Mouse (Mus musculus) testis, postnatal 14 days (tissue): ENCODE results near the gene Dcaf10.
A peak's percentile ranks its signal among the peaks of the same experiment; 100 is the strongest.
"Not testable (repeated sequence)": the region's sequence is repeated elsewhere in the genome, so short reads cannot be mapped to it uniquely, and the experiment has no call there.

Source experiments
- DNase-seq: peaks from one replicate; pipeline ENCODE4 v3.0.0; 2021; ENCODE audit warnings: low spot score

Dcaf10 gene

DNA sequence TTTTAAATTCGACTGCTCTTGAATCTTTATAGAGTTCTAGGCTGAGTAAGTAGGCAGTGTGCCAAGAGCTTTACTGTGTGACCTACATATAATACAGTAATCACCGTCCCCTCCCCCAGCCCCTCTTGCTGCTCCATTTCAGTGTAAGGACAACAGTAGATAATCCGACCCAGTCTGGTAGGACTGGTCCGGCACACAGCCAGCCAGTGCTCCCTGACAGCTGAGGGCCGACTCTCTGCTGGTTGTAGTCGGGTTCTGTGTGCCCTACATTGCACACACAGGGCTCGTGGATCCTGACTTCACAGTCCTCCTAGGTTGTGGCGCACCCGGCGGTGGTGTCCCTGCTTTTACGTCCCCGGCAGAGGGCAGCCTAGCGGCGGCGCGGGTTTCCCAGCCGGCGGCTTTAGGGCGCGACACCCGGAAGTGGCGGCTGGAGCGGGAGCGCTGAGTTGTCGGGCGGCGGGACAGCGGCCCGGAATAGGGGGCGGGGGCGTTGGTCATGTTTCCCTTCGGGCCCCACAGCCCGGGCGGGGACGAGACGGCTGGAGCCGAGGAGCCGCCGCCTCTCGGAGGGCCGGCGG, at the start of gene Dcaf10:
TSS of gene Dcaf10 (plus strand) at position 433 of the 581 bp plus-strand sequence.
- DNase-seq, result peak; percentile 92

DNA sequence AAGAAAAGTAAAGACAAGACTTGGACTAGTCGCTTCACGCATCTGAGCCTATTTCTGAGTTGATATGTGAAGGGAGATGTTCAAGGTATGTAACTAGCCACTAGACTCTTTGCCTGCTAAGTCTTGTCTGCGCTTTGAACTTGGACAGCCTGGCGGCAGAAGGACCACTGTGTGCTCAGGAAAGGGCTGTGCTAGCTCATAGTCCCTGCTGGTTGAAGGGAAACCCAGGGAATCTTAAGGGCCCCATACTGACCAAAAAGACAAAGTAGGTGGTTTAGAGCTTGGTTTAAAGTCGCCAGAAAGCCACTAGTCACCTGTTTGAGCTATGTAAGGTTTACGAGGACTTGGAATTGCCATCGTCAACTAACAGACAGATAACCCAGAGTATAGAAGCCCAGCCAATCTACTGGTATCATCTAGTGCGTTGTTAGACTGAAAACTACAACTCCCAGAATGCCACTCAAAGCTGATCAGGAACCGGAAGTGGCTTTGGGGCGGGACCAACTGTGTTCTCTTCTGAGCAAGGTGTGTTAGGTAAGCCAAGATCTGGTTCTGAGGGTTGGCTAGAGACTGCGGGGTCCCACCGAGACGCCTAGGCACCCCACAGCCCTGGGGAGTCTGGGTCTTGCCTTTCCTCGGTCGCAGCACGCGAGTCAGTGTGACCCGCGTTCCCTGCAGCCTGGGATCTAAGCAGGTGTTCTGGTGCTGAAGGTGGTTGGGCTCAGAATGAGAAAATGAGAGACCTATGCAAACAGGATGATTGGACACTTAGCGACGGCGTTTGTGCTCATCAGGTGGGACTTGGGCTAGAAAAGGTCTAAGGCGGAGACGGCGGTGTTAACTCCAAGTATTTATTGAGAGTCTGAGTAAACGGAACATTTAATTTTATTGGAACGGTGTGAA, 45.0 kb upstream of the Dcaf10 start, which contains the start of gene Trmt10b:
TSS of gene Trmt10b (plus strand) at position 466 of the 903 bp plus-strand sequence.
- peak; percentile 76 for DNase-seq

DNA sequence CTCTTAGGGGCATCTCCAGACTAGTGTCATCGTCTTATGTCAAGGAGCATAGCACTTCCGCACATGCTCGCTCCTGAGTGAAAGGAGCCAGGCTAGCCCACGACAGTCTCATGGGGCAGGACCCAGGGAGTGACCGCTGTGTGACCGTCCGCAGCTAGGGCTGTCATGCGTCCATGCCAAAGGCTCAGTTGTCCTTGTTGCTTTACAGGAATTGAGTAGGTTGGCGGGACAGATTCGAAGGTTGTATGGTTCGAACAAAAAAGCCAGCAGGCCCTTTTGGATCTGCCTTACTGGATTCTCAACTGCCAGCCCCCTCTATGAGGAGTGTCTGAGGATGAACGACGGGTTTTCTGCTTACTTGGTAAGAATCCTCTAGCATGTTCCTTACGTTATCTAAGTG, 36.4 kb upstream of the Dcaf10 start:
- no peak for DNase-seq

DNA sequence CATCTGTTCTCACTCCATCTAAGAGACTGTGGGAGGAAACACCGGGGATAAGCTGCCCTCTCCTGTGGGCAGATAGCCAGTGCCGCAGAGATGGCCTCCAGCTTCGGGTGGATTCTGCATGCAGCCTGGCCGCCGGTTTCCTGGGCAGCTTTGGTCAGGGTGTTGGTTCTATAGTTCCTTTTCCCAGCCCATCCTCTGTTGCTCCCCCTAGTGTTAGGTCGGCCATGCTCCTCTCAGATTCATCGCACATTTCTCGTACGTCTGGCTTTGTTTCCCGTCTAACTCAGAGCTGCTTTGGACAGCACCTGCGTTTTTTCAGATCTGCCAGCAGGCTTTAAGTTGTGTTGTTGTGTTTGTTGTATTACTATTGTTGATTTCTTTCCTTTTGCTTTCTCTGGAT, 33.9 kb upstream of the Dcaf10 start:
- DNase-seq, result no peak

DNA sequence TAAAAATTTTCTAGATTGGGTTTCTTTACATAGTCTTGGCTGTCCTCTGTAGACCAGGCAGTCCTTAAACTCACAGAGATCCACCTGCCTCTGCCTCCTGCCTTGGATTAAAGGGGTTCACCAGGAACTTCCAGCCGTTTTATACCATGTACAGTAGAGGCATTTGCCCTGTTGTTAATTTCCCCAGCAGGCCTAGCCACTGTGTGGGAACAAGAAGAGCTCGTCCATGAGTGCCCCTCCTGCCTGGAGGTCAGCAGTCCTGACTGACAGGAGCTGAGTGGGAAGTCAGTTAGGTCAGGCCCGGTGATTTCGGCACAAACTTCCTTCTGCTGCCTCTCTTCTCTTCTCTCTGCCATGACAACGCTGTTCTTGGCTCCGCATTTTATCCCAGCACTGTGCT, 33.3 kb upstream of the Dcaf10 start:
- no peak for DNase-seq

DNA sequence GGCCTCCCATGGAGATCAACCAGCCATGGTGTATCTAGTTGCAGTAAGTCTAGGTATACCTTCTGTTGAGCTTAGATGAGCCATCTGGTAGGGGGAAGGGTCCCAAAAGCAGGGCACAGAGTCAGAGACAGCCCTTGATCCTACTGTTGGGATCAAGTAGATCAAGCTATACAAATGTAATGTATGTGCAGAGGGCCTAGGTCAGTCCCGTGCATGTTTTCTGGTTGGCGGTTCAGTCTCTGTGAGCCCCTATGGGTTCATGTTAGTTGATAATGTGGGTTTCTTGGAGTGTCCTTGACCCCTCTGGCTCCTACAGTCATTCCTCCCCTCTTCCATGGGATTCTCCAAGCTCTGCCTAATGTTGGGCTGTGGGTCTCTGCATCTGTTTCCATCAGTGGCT, 30.8 kb upstream of the Dcaf10 start:
- no peak for DNase-seq

DNA sequence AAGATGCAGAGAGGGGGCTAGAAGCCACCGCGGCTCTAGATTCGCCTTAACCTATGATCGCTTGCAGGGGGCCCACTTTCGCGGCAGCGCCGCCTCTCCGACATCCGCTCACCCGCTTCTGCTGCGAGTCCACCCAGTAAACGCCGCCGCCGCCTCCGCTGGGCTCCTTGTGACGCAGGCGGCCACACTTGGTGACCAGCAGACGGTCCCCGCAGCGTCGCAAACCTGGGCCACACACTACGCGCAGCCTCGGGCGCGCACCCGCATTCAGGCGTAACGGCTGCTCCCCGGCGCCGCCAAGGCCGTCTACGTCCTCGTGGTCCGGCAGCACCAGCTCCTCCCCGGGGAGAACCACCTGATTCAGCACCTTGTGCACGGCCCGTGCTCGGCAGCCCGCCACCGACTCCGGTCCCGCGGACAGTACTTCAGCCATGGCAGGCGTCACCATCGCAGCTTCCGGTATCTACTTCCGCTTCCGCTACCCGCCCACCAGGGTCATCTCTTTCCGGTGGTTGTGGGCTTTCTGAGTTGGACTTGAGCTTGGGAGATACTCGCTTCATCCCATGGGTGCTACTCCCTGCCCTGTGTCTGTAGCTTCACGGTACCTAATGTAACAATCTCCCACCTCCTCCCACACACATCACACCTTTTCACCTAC, 21.6 kb upstream of the Dcaf10 start:
- peak; percentile 86 for DNase-seq

DNA sequence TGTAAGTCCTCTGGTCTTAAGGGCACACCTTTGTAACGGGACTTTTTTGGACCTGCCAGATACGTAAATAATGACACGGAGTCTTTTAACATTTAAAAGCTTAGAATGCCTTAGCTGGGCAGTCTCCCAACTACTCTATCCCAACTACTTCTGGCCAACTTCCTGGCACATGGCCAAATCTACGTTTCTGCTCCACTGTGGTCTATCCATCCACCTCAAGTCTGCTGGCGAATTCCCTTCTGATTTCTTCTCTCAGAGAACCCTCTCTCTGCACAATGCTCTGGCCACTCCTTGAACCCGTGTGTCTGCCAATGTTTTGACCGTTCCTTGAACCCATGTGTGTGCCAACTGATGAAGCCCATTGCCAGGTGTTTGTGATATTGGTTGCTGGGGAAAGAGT, 10.8 kb upstream of the Dcaf10 start:
- DNase-seq, result no peak

DNA sequence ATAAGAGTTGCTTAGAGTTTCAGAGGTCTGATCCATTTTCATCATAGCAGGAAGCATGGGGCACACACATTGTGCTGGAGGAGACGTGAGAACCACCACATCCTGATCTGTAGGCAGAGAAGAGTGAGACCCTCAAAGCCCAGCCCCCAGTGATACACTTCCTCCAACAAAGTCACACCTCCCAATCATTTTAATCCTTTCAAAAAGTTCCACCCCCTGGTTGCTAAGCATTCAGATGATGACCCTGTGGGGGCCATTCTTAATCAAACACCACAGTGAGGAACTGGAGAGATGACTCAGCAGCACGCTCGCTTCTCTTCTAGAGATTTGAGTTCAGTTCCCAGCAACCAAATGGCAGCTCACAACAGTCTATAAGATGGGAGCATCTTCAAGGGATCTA, 9.4 kb upstream of the Dcaf10 start:
- no peak for DNase-seq

DNA sequence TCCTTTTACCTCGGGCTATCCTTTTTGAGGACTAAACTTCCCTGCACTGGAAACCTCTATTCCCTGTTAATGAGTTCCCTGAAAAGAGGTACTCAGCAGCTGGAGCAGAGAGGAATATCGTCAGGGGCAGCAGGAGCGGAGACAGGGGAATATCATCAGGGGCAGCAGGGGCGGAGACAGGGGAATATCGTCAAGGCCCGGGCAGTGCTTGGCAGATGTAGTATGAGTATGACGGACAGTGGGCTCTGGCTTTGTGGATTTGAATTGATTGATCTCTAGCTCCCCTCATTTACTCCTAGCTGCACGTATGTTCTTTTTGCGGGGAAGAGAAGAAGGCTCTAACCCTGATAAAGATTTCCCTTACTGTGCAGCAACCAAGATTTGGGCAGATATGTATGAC, 675 bp upstream of the Dcaf10 start:
- DNase-seq, result no peak

DNA sequence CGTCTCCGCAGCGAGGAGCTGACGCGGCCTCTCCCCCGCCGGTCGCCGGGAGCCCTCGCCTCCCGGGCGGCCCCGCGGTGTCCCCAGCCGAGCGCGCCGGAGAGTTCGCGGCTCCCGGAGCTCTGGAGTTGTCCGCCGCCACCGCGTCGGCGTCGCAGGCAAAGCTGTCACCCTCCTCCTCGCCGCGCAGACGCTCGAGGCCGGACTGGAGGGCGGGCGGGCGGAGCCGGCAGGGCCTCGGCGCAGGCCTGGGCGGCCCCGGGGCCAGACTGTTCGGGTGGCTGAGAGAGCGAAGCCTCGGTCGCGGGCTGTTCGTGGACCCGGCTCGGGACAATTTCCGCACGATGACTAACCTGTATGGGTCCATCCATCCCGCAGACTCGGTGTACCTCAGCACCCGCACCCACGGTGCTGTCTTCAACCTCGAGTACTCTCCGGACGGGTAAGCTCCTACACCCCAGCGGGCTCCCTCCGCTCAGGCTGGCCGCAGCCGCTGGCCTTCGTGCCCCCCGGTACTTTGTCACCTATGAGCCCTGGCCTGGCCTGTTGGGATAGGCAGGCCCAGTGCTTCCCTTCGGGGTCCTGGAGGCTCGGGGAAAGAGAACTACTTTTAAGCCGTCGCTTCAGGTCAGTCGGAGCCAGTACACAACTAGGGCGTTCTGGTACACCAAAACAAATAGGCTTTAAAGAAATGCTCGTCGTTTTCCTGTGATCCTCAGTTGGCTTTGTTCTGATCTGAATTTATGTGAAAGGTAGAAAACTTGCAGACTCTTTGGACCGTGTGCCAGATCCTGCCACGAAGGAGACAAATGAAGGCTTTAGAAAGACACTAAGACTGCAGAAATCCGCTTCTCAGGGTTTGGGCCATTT, 620 bp downstream of the Dcaf10 start, which contains the start of gene Exosc3:
TSS of gene Exosc3 (minus strand) at position 447 of the 870 bp plus-strand sequence.
- DNase-seq, result peak; percentile 59

DNA sequence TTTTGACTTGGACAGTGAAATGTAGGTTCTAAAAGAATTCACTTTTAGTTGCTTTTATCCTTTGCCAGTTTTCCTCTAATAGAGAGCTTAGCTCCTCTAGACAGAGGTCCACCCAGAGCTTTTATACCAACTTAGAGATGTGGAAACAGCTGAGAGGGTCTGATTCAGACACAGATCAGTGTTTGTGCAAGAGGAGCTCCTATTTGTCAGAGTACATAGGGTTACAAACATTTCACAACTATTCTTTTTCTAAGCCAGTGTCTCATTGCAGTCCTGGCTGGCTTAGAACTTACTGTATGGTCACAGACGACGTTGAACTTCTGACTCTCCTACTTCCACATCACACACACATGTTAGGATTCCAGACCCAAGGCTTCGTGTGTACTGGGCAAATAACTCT, 14.8 kb downstream of the Dcaf10 start:
- no peak for DNase-seq

DNA sequence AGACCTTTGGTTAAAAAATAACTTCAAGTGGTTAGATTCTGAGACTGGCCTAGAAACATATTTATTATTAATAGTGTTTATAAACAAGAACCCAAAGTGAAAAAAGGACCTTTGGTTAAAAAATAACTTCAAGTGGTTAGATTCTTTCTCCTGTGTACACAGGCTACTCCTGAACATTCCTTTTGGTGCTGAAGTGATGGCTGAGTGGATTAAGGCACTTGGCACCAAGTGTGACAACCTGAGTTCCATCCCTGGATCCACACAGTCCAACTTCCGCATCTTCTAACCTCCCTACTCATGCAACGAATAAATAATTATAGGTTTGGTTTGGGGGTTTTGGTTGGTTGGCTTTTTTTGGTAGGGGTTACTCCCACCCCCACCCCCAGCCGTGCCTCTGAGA, 29.4 kb downstream of the Dcaf10 start:
- DNase-seq, result no peak

DNA sequence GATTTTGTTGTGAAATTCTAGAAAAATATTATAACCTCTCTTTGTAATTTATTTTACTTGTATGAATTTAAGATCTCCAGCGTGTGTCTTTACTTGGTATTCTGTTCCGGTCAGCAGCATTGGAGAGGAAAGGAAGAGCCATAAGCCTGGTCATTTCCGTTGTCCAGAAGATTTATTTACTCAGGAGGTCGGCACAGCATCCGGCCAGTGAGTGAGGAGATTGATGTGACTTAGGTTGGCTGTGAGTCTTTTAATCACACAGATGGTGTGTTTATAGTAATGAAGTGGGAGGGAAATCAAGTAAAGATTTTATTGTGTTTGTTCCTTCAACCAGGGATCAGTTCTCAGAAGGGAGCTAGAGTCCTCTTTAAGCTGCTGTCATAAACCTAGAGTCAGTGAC, 33.0 kb downstream of the Dcaf10 start:
- DNase-seq, result no peak

DNA sequence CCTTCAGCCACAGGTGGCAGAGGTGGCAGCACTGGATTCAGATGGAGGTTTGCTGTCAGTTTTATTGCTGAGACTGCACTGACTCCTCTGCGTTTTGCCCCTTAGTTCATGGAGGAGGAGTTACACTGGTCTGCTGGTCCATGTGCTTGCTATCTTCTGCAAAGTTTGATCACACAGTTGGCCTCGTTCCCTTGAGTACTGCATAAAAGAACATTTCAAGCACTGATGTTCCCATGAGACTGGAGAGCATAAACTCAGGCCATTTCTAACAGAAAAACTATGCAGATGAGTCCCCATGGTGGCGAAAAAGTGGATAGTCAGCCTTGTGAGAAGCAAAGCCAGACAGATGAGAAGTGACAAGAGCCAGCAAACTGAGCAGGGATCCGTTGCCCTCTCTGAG, 34.7 kb downstream of the Dcaf10 start:
- peak; percentile 35 for DNase-seq

DNA sequence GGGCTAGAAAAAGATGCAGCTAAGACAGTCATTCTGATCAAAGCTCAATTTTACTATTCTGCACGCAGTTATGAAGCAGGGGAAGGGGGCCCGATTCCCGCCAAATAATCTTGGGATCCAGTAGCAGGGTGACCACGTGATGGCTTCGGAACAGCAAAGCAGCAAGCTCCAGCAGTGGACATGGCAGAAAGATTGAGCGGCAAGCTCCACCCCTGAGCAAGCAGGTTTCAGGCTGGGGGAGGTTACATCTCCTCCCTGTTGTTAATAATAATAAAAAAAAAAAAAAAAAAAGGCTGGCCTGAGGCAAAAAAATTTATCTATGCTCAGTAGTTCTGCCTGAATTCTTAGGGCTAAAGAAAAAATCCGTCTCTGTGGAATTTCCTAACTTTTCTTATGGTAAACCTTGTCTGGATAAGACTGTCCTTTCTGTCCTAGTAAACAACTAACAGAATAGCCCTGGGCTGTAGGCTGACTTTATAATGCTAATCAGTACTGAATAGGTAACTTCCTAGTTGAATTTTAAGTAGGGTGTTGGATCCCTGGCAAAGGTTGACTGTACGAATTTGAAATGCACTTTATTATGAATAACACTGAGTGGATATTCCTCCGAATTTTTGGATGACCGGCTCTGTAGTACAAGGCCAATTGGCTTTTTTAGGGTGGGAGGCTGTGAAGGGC, 39.1 kb downstream of the Dcaf10 start:
- not testable (repeated sequence) for DNase-seq

DNA sequence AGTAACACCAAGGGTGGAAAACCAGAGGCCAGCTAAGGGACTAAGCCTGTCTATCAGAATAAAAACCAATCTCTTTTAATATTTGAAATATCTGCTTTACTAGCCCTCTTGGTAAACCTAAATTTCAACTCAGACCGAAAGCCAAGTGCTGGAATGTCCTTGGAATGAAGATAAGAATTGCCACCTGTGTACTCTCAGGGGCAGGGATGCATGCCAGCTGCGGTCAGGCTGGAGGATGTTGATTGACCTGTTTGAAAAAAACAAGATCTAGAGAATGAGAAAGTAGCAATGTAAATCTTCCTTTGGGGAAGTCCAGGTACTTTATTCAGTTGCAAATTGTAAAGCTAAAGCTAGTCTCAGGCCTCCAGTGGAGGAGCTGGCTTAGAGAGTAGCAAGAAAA, 40.2 kb downstream of the Dcaf10 start:
- not testable (repeated sequence) for DNase-seq

DNA sequence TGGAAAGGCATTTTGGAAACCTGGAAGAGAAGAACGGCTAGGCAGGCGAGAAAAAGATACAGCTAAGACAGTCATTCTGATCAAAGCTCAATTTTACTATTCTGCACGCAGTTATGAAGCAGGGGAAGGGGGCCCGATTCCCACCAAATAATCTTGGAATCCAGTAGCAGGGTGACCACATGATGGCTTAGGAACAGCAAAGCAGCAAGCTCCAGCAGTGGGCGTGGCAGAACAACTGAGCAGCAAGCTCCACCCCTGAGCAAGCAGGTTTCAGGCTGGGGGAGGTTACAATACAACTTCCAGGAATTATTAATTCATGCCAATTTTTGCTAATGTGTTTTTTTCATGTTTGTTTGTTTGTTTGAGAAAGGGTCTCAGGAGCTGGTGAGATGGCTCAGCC, 45.4 kb downstream of the Dcaf10 start:
- not testable (repeated sequence) for DNase-seq

DNA sequence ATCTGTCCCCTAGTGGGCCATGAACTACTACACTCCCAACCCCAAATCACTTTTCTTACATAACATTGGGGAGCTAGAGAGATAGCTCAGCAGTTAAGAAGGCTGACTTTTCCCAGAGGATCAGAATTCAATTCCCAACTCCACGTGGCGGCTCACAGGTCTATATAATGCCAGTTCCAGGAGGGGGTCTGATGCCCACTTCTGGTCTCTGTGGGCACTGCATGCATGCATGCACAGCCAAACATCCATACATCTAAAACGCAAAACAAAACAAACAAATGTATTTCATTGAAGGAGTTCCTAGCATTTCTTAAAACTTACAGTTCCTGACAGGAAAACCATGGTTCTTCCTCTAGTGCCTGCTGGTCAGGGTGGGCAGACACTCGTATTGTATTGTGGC, 50.2 kb downstream of the Dcaf10 start:
- no peak for DNase-seq

DNA sequence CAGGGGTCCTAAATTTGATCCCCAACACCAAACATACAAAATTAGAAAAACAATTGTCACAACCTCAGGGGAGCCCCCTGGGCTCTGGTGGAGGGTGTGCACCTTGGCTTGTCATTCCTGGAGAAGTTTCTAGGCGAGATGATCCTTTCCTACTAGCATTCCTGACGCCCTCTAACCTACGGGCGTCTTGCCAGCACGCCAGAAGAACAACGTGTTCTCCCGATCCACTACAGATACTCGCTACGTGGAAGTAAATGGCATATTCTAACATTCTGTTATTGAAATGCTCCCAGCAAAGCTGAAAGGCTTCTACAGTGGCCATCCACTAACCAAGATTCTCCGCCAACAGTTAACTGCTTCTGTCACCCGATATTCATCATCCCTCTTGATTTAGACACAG, 50.7 kb downstream of the Dcaf10 start:
- DNase-seq, result no peak

DNA sequence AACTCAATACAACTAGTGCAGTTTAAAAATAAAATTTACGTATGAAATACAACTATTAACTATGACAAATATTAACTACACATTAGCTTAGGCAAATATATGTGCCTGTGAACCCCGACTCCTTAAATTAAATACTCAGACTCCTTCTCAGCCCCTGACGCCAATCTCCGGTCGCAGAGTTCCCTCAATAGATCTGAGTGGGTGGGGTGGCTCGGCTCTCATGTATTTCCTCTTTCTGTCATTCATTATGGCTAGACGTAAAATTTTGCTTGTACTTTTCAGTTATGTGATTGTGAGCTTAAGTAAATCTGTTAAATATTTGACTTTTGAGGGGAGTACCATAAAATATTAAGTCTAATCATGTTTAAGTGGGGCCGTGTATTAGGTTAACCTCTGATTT, 51.1 kb downstream of the Dcaf10 start:
- no peak for DNase-seq
